Mouse (Mus musculus) liver, embryonic 15.5 days (tissue): ENCODE data around the gene Ddx5. TPM values are rescaled to one million over a fixed set of nuclear protein-coding genes. Genes with fewer than 3 reads are reported as not detected.
"Not testable (repeated sequence)": the region's sequence is repeated elsewhere in the genome, so short reads cannot be mapped to it uniquely, and the experiment has no call there.

Experiments used
- ATAC-seq: fragments of 200-750 bp; cut with Nextera tagmentation; 2 replicates; pipeline ENCODE4 v1.8.0; 2017; ENCODE audit warnings: moderate number of reproducible peaks, mild to moderate bottlenecking, moderate library complexity; ENCODE audit not compliant: insufficient read depth
- H3K27ac ChIP-seq: fragments of 300-500 bp; sonication (generic); replicated peaks from 2 replicates; pipeline ENCODE4 v1.5.1; 2015; ENCODE audit warnings: mild to moderate bottlenecking, inconsistent platforms
- H3K27me3 ChIP-seq: fragments of 300-500 bp; sonication (generic); 2 replicates; pipeline ENCODE4 v1.6.1; 2015; ENCODE audit warnings: mild to moderate bottlenecking, inconsistent platforms
- H3K36me3 ChIP-seq: fragments of 300-500 bp; sonication (generic); replicated peaks from 2 replicates; pipeline ENCODE4 v1.6.1; 2015; ENCODE audit warnings: moderate library complexity, mild to moderate bottlenecking, inconsistent platforms
- H3K4me1 ChIP-seq: fragments of 300-500 bp; sonication (generic); replicated peaks from 2 replicates; pipeline ENCODE4 v1.6.1; 2015; ENCODE audit warnings: inconsistent platforms
- H3K4me2 ChIP-seq: fragments of 300-500 bp; sonication (generic); 2 replicates; pipeline ENCODE4 v1.6.1; 2015; ENCODE audit warnings: moderate library complexity, mild to moderate bottlenecking, inconsistent platforms
- H3K4me3 ChIP-seq: fragments of 300-500 bp; sonication (generic); replicated peaks from 2 replicates; pipeline ENCODE4 v1.5.1; 2015; ENCODE audit warnings: mild to moderate bottlenecking, inconsistent platforms
- H3K9ac ChIP-seq: fragments of 300-500 bp; sonication (generic); 2 replicates; pipeline ENCODE4 v1.6.1; 2015; ENCODE audit warnings: moderate library complexity, mild to moderate bottlenecking, inconsistent platforms
- H3K9me3 ChIP-seq: fragments of 300-500 bp; sonication (generic); replicated peaks from 2 replicates; pipeline ENCODE4 v1.6.1; 2016; ENCODE audit warnings: inconsistent platforms
- WGBS: fragments of 180-500 bp; shearing (Covaris S2); methylation state at CpG from one replicate; pipeline ENCODE4 v1.1.7; 2015; ENCODE audit warnings: mixed read lengths; ENCODE audit not compliant: insufficient replicate concordance; 5-methylcytosine and 5-hydroxymethylcytosine counted together
- polyA plus RNA-seq: library from polyadenylated mRNA; unstranded; fragments of >200 nt; fragmentation: Nextera tagmentation; extraction: Ambion mirVana; gene quantifications from 2 replicates; pipeline ENCODE4 v1.2.1, GENCODE M21; 2015

Ddx5 gene
- polyA plus RNA-seq, 1 experiment from 2014 or later, result 115 TPM

- WGBS, result 84% methylated on average over 6 of the region's 6 CpGs
- Histone ChIP-seq H3K27me3 (no peaks in the 10 kb centered on the region), H3K27ac (no peak overlapping the region), H3K4me2 (no peak overlapping the region), H3K4me3 (no peak overlapping the region), H3K4me1 (peaks cover 5% of the 10 kb centered on the region; the same call in 1 of the 2 replicates), H3K9ac (no peak overlapping the region), H3K36me3 (peaks cover 91% of the 10 kb centered on the region), H3K9me3 (no peaks in the 10 kb centered on the region)
- ATAC-seq, result no peak
Measured at GRCm38 (mm10) chr11:106817808-106818207, 28.8 kb upstream of the Ddx5 start.

DNA sequence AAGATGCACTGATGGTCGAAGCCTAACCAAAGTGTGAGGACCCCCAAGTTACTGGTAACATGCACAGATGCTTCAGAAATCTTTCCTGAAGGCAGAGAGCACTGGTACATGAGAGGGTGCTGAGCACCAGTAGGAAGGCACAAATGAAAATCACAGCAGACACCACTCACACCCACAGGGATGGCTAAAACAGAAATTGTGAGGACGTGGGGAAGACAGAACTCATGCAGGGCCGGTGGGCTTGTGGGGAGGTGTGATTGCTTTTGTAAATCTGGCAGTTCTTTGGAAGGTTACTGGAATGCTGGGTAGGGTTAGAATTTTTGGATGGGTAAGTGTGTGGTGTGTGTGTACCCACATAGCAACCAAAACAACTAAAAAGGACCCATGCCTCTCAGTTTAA lies 28.2 kb upstream of the Ddx5 start:
- Histone ChIP-seq H3K27me3 (no peaks in the 10 kb centered on the region), H3K9ac (no peak overlapping the region), H3K9me3 (no peaks in the 10 kb centered on the region), H3K4me2 (no peak overlapping the region), H3K4me1 (peaks cover 8% of the 10 kb centered on the region; the same call in 1 of the 2 replicates), H3K36me3 (peaks cover 91% of the 10 kb centered on the region), H3K27ac (no peak overlapping the region), H3K4me3 (no peak overlapping the region)
- ATAC-seq, result no peak
- WGBS, result 74% methylated on average over 3 of the region's 3 CpGs

DNA sequence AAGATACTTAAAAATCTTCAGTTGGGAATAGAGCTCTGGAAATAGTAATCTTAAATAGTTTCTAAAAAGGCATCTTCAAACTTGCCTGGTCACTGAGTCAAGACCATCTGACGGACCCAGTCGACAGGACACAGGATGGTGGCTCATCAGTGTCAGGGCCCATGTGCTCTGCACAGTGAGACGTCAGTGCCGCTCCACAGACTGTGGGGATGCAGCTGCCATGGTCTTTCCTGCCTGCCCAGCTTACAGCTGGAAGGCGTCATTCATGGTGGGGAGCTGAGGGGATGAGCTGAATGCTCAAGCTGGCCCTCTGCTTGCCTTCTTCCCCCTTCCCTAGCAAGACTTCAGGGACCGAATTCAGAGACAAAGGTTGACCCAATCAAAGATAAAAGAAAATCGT lies 27.3 kb upstream of the Ddx5 start:
- Histone ChIP-seq H3K9ac (no peak overlapping the region), H3K36me3 (peaks cover 95% of the 10 kb centered on the region), H3K4me2 (no peak overlapping the region), H3K4me3 (no peak overlapping the region), H3K27me3 (no peaks in the 10 kb centered on the region), H3K27ac (no peak overlapping the region), H3K9me3 (no peaks in the 10 kb centered on the region), H3K4me1 (peaks cover 13% of the 10 kb centered on the region; the same call in 1 of the 2 replicates)
- no peak for ATAC-seq
- WGBS, result 82% methylated on average over 7 of the region's 7 CpGs

DNA sequence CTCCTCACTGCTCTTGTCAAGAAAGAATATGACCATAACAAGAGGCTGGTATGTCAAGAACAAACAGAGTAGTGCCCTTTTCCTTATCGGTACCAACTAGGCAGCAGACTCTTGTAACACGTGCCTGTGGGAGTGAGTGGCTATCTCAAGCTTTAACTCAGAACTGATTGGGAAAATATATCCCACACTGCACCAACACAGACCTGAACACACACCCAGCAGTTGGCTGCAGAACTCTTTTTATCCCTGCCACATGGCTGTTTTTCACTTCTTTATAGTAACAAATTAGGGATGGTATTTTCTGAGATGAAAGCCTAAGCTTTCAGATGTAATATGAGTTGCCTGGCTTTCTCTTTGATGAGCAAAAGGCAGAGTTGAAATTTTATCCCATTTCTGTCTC lies 26.8 kb upstream of the Ddx5 start:
- Histone ChIP-seq H3K27ac (no peak overlapping the region), H3K27me3 (no peaks in the 10 kb centered on the region), H3K4me2 (no peak overlapping the region), H3K36me3 (peaks cover 95% of the 10 kb centered on the region), H3K9me3 (no peaks in the 10 kb centered on the region), H3K4me1 (peaks cover 10% of the 10 kb centered on the region; the same call in 1 of the 2 replicates), H3K9ac (no peak overlapping the region), H3K4me3 (no peak overlapping the region)
- ATAC-seq, result no peak
- 70% methylated on average over 2 of the region's 2 CpGs for WGBS

GRCm38 (mm10) chr11:106815331-106815730 lies 26.3 kb upstream of the Ddx5 start:
- 78% methylated on average over 2 of the region's 2 CpGs for WGBS
- no peak overlapping the region for H3K4me2 ChIP-seq
- peaks cover 10% of the 10 kb centered on the region; the same call in 1 of the 2 replicates for H3K4me1 ChIP-seq
- ATAC-seq, result no peak
- H3K9ac ChIP-seq, result no peak overlapping the region
- H3K27me3 ChIP-seq, result no peaks in the 10 kb centered on the region
- peaks cover 94% of the 10 kb centered on the region for H3K36me3 ChIP-seq
- no peak overlapping the region for H3K4me3 ChIP-seq
- no peak overlapping the region for H3K27ac ChIP-seq
- H3K9me3 ChIP-seq, result no peaks in the 10 kb centered on the region

GRCm38 (mm10) chr11:106814601-106815320 lies 25.8 kb upstream of the Ddx5 start:
- H3K4me1 ChIP-seq, result peaks cover 10% of the 10 kb centered on the region; the same call in 1 of the 2 replicates
- H3K36me3 ChIP-seq, result peaks cover 95% of the 10 kb centered on the region
- no peaks in the 10 kb centered on the region for H3K27me3 ChIP-seq
- H3K4me2 ChIP-seq, result no peak overlapping the region
- no peak overlapping the region for H3K9ac ChIP-seq
- H3K4me3 ChIP-seq, result no peak overlapping the region
- ATAC-seq, result no peak
- H3K9me3 ChIP-seq, result no peaks in the 10 kb centered on the region
- H3K27ac ChIP-seq, result no peak overlapping the region
- 75% methylated on average over 14 of the region's 14 CpGs for WGBS

GRCm38 (mm10) chr11:106812410-106813136 lies 23.6 kb upstream of the Ddx5 start:
- Histone ChIP-seq H3K9ac (no peak overlapping the region), H3K36me3 (peaks cover 91% of the 10 kb centered on the region), H3K4me1 (0 out of 2 replicates have a peak, but pooled peaks cover 10% of the 10 kb centered on the region), H3K4me3 (no peak overlapping the region), H3K27ac (peak overlapping the region; percentile 70), H3K9me3 (no peaks in the 10 kb centered on the region), H3K27me3 (no peaks in the 10 kb centered on the region), H3K4me2 (no peak overlapping the region)
- 71% methylated on average over 7 of the region's 7 CpGs for WGBS
- peak; percentile 71 for ATAC-seq

- not testable (repeated sequence) for H3K4me1 ChIP-seq, H3K27me3 ChIP-seq, H3K27ac ChIP-seq, H3K4me2 ChIP-seq, H3K9ac ChIP-seq, H3K9me3 ChIP-seq, H3K4me3 ChIP-seq, ATAC-seq
- 57% methylated on average over 1 of the region's 1 CpGs for WGBS
- H3K36me3 ChIP-seq, result peaks cover 80% of the 10 kb centered on the region
Measured at GRCm38 (mm10) chr11:106807442-106807841, 18.5 kb upstream of the Ddx5 start.

GRCm38 (mm10) chr11:106802069-106802627 lies 13.2 kb upstream of the Ddx5 start:
- Histone ChIP-seq H3K4me1 (no peaks in the 10 kb centered on the region), H3K4me2 (no peak overlapping the region), H3K27ac (no peak overlapping the region), H3K9ac (no peak overlapping the region), H3K36me3 (peaks cover 89% of the 10 kb centered on the region), H3K9me3 (no peaks in the 10 kb centered on the region), H3K4me3 (no peak overlapping the region), H3K27me3 (no peaks in the 10 kb centered on the region)
- WGBS, result 78% methylated on average over 10 of the region's 10 CpGs
- no peak for ATAC-seq

GRCm38 (mm10) chr11:106795679-106796078 lies 6.7 kb upstream of the Ddx5 start:
- Histone ChIP-seq H3K4me2 (no peak overlapping the region), H3K4me1 (peaks cover 3% of the 10 kb centered on the region; the same call in 1 of the 2 replicates), H3K27ac (no peak overlapping the region), H3K27me3 (no peaks in the 10 kb centered on the region), H3K36me3 (peaks cover 88% of the 10 kb centered on the region), H3K9me3 (no peaks in the 10 kb centered on the region), H3K9ac (no peak overlapping the region), H3K4me3 (no peak overlapping the region)
- ATAC-seq, result no peak
- 39% methylated on average over 9 of the region's 9 CpGs for WGBS

- WGBS, result 65% methylated on average over 4 of the region's 4 CpGs
- Histone ChIP-seq H3K4me1 (peaks cover 8% of the 10 kb centered on the region), H3K9ac (no peak overlapping the region), H3K4me2 (no peak overlapping the region), H3K36me3 (peaks cover 70% of the 10 kb centered on the region), H3K9me3 (no peaks in the 10 kb centered on the region), H3K27ac (no peak overlapping the region), H3K4me3 (no peak overlapping the region), H3K27me3 (no peaks in the 10 kb centered on the region)
- ATAC-seq, result no peak
Measured at GRCm38 (mm10) chr11:106793846-106794245, 4.9 kb upstream of the Ddx5 start.
